Mouse (Mus musculus) myocyte (in vitro differentiated cells): ENCODE results near the gene Adra1b.

Experiments
- E2F4 ChIP-seq: IDR thresholded peaks from one replicate; pipeline ENCODE4 v1.6.1; 2011; ENCODE audit warnings: mild to moderate bottlenecking, control low read depth, moderate library complexity; ENCODE audit not compliant: insufficient read depth
- MAX ChIP-seq: IDR thresholded peaks from one replicate; pipeline ENCODE4 v1.6.1; 2011; ENCODE audit warnings: low read depth, mild to moderate bottlenecking, control low read depth
- MYOD1 ChIP-seq, 3 experiments: IDR thresholded peaks; one replicate each; pipeline ENCODE4 v1.6.1; 2011; ENCODE audit warnings: control low read depth in 2 of 3, low read depth in 2 of 3, mild to moderate bottlenecking in 2 of 3, moderate library complexity in 1 of 3; ENCODE audit not compliant: insufficient read length in 2 of 3, control insufficient read depth in 1 of 3
- MYOG ChIP-seq, 3 experiments: IDR thresholded peaks; one replicate each; pipeline ENCODE4 v1.6.1; 2011; ENCODE audit warnings: control low read depth in 2 of 3, low read depth in 2 of 3, mild to moderate bottlenecking in 2 of 3; ENCODE audit not compliant: insufficient read length in 2 of 3, control insufficient read depth in 1 of 3, insufficient read depth in 1 of 3
- POLR2A ChIP-seq: IDR thresholded peaks from one replicate; pipeline ENCODE4 v1.6.1; 2011; ENCODE audit warnings: low read depth, mild to moderate bottlenecking, control low read depth, moderate library complexity; ENCODE audit not compliant: insufficient read length
- POLR2AphosphoS2 ChIP-seq: IDR thresholded peaks from one replicate; pipeline ENCODE4 v1.6.1; 2011; ENCODE audit warnings: low read depth, control low read depth; ENCODE audit not compliant: insufficient read length
- SRF ChIP-seq: IDR thresholded peaks from one replicate; pipeline ENCODE4 v1.6.1; 2011; ENCODE audit warnings: low read depth; ENCODE audit not compliant: control insufficient read depth, insufficient read length
- TCF12 ChIP-seq: IDR thresholded peaks from one replicate; pipeline ENCODE4 v1.6.1; 2011; ENCODE audit warnings: mild to moderate bottlenecking, control low read depth; ENCODE audit not compliant: poor library complexity, insufficient read depth, severe bottlenecking
- USF1 ChIP-seq: IDR thresholded peaks from one replicate; pipeline ENCODE4 v1.6.1; 2011; ENCODE audit warnings: low read depth, mild to moderate bottlenecking, control low read depth, moderate library complexity

DNA sequence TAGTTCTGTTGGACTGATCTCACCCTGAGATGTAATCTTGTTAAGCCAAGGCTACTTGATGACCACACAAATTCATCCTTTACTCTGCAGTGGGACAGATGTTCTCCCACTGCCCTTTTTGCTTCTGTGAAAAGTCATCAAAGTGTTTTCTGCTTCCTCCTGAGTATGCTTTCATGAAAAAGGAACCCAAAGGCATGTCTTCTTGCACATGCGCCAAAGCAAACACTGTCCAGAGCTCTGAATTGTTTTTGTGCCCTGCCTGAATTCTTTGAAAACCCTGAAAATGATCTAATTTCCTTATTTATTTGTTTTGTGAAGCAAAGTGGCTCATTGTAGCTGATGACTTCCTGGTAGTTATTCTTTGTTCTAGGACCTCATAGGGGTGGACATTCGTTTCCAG is 20.7 kb upstream of the Adra1b start:
- TF ChIP-seq POLR2AphosphoS2, result no peak
- no peak for TF ChIP-seq E2F4
- TF ChIP-seq MAX, result no peak
- TF ChIP-seq POLR2A, result no peak
- TF ChIP-seq USF1, result no peak
- no peak for TF ChIP-seq MYOD1 (IDR thresholded peaks at IDR 0.05; ENCODE audit: control insufficient read depth in 1 of 3, insufficient read length in 2 of 3, low read depth in 2 of 3)
- no peak for TF ChIP-seq MYOG (IDR thresholded peaks at IDR 0.05; ENCODE audit: control insufficient read depth in 1 of 3, insufficient read depth in 1 of 3, insufficient read length in 2 of 3, low read depth in 2 of 3)
- TF ChIP-seq SRF, result no peak
- no peak for TF ChIP-seq TCF12
